Mouse (Mus musculus) heart, embryonic 16.5 days (tissue): ENCODE measurements around the gene Hyls1. TPM values are rescaled to one million over a fixed set of nuclear protein-coding genes. Genes with fewer than 3 reads are reported as not detected.
A peak's percentile ranks its signal among the peaks of the same experiment; 100 is the strongest.

Experiments used
- ATAC-seq: fragments of 200-750 bp; cut with Nextera tagmentation; replicated peaks from 2 replicates; pipeline ENCODE4 v1.8.0; 2017; ENCODE audit warnings: moderate number of reproducible peaks; ENCODE audit not compliant: insufficient read depth, low FRiP score; ENCODE audit errors: extremely low read depth
- H3K27ac ChIP-seq: fragments of 300-500 bp; sonication (generic); 2 replicates; pipeline ENCODE4 v1.5.1; 2014; ENCODE audit warnings: mild to moderate bottlenecking, low read length, control low read depth, moderate library complexity
- H3K27me3 ChIP-seq: fragments of 300-500 bp; sonication (generic); 2 replicates; pipeline ENCODE4 v1.6.1; 2014; ENCODE audit warnings: low read length, mixed read lengths; ENCODE audit not compliant: control insufficient read depth, insufficient read depth
- H3K36me3 ChIP-seq: fragments of 300-500 bp; sonication (generic); 2 replicates; pipeline ENCODE4 v1.6.1; 2014; ENCODE audit not compliant: control insufficient read depth, insufficient read depth
- H3K4me1 ChIP-seq: fragments of 300-500 bp; sonication (generic); 2 replicates; pipeline ENCODE4 v1.6.1; 2014; ENCODE audit warnings: low read length, mixed read lengths; ENCODE audit not compliant: control insufficient read depth, insufficient read depth
- H3K4me2 ChIP-seq: fragments of 300-500 bp; sonication (generic); 2 replicates; pipeline ENCODE4 v1.6.1; 2014; ENCODE audit warnings: low read depth, mild to moderate bottlenecking, control low read depth, low read length
- H3K4me3 ChIP-seq: fragments of 300-500 bp; sonication (generic); 2 replicates; pipeline ENCODE4 v1.5.1; 2014; ENCODE audit warnings: mild to moderate bottlenecking, control low read depth, low read length
- H3K9ac ChIP-seq: fragments of 300-500 bp; sonication (generic); 2 replicates; pipeline ENCODE4 v1.6.1; 2014; ENCODE audit warnings: low read length, control low read depth
- H3K9me3 ChIP-seq: fragments of 300-500 bp; sonication (generic); replicated peaks from 2 replicates; pipeline ENCODE4 v1.6.1; 2016; ENCODE audit warnings: low read length; ENCODE audit not compliant: control insufficient read depth
- WGBS: fragments of 180-500 bp; shearing (Covaris S2); extraction: QIAGEN DNeasy Blood & Tissue Kit; methylation state at CpG from one replicate; pipeline ENCODE4 v1.1.7; 2014; 5-methylcytosine and 5-hydroxymethylcytosine counted together
- polyA plus RNA-seq: library from polyadenylated mRNA; unstranded; fragments of >200 nt; fragmentation: Nextera tagmentation; extraction: Ambion mirVana; gene quantifications from 2 replicates; pipeline ENCODE4 v1.2.1, GENCODE M21; 2015

Gene Hyls1
- polyA plus RNA-seq, 1 experiment from 2014 or later: 14.4 TPM

- Histone ChIP-seq H3K27ac (no peak overlapping the region), H3K4me3 (no peak overlapping the region), H3K9me3 (no peaks in the 10 kb centered on the region), H3K4me2 (no peak overlapping the region), H3K4me1 (no peaks in the 10 kb centered on the region), H3K27me3 (no peaks in the 10 kb centered on the region), H3K36me3 (no peaks in the 10 kb centered on the region), H3K9ac (no peak overlapping the region)
- WGBS: 57% methylated on average over 4 of the region's 4 CpGs
- ATAC-seq: no peak
Observed at GRCm38 (mm10) chr9:35535876-35536275, 34.3 kb downstream of the Hyls1 start.

GRCm38 (mm10) chr9:35535110-35535509 lies 35.1 kb downstream of the Hyls1 start:
- H3K27ac ChIP-seq: no peak overlapping the region
- WGBS: 8% methylated on average over 2 of the region's 2 CpGs
- H3K4me3 ChIP-seq: no peak overlapping the region
- ATAC-seq: peak; percentile 80
- H3K36me3 ChIP-seq: no peaks in the 10 kb centered on the region
- H3K9me3 ChIP-seq: no peaks in the 10 kb centered on the region
- no peaks in the 10 kb centered on the region for H3K4me1 ChIP-seq
- no peaks in the 10 kb centered on the region for H3K27me3 ChIP-seq
- no peak overlapping the region for H3K9ac ChIP-seq
- H3K4me2 ChIP-seq: no peak overlapping the region

GRCm38 (mm10) chr9:35533266-35533665 lies 36.9 kb downstream of the Hyls1 start:
- H3K4me2 ChIP-seq: no peak overlapping the region

GRCm38 (mm10) chr9:35529796-35530195 lies 40.4 kb downstream of the Hyls1 start:
- no peaks in the 10 kb centered on the region for H3K4me1 ChIP-seq
- H3K4me2 ChIP-seq: no peak overlapping the region
- 9% methylated on average over 1 of the region's 1 CpGs for WGBS
- no peaks in the 10 kb centered on the region for H3K27me3 ChIP-seq
- no peak for ATAC-seq
- no peak overlapping the region for H3K27ac ChIP-seq
- no peak overlapping the region for H3K9ac ChIP-seq
- no peaks in the 10 kb centered on the region for H3K36me3 ChIP-seq
- no peaks in the 10 kb centered on the region for H3K9me3 ChIP-seq
- H3K4me3 ChIP-seq: no peak overlapping the region

More at GRCm38 (mm10) chr9:35533266-35533665, 36.9 kb downstream of the Hyls1 start:
- Histone ChIP-seq H3K4me3 (no peak overlapping the region), H3K36me3 (no peaks in the 10 kb centered on the region), H3K27ac (no peak overlapping the region), H3K4me1 (no peaks in the 10 kb centered on the region), H3K27me3 (no peaks in the 10 kb centered on the region), H3K9ac (no peak overlapping the region), H3K9me3 (no peaks in the 10 kb centered on the region)
- ATAC-seq: no peak
- 66% methylated on average over 9 of the region's 9 CpGs for WGBS

- no peak for ATAC-seq
- WGBS: 48% methylated on average over 3 of the region's 3 CpGs
- H3K27me3 ChIP-seq: no peaks in the 10 kb centered on the region
- H3K4me2 ChIP-seq: no peak overlapping the region
- no peaks in the 10 kb centered on the region for H3K9me3 ChIP-seq
- H3K36me3 ChIP-seq: no peaks in the 10 kb centered on the region
- H3K27ac ChIP-seq: no peak overlapping the region
- no peaks in the 10 kb centered on the region for H3K4me1 ChIP-seq
- H3K9ac ChIP-seq: no peak overlapping the region
- H3K4me3 ChIP-seq: no peak overlapping the region
Observed at GRCm38 (mm10) chr9:35529141-35529540, 41.1 kb downstream of the Hyls1 start.

- Histone ChIP-seq H3K4me3 (no peak overlapping the region), H3K9ac (no peak overlapping the region), H3K4me2 (no peak overlapping the region), H3K27ac (peak overlapping the region; percentile 34; the same call in 1 of the 2 replicates), H3K9me3 (no peaks in the 10 kb centered on the region), H3K36me3 (no peaks in the 10 kb centered on the region), H3K27me3 (no peaks in the 10 kb centered on the region), H3K4me1 (peaks cover 10% of the 10 kb centered on the region)
- 20% methylated on average over 7 of the region's 7 CpGs for WGBS
- peak; percentile 67 for ATAC-seq
Observed at GRCm38 (mm10) chr9:35523941-35524411, 46.2 kb downstream of the Hyls1 start.

- Histone ChIP-seq H3K9me3 (no peaks in the 10 kb centered on the region), H3K36me3 (no peaks in the 10 kb centered on the region), H3K9ac (no peak overlapping the region), H3K27me3 (no peaks in the 10 kb centered on the region), H3K4me1 (peaks cover 10% of the 10 kb centered on the region), H3K4me3 (no peak overlapping the region), H3K4me2 (no peak overlapping the region; the same call in 1 of the 2 replicates), H3K27ac (peak overlapping the region; percentile 34; the same call in 1 of the 2 replicates)
- ATAC-seq: peak; percentile 88
- 51% methylated on average over 5 of the region's 5 CpGs for WGBS
Observed at GRCm38 (mm10) chr9:35523541-35523940, 46.7 kb downstream of the Hyls1 start.

GRCm38 (mm10) chr9:35522821-35523515 lies 47.2 kb downstream of the Hyls1 start:
- Histone ChIP-seq H3K27me3 (no peaks in the 10 kb centered on the region), H3K36me3 (no peaks in the 10 kb centered on the region), H3K9ac (no peak overlapping the region), H3K27ac (peak overlapping the region; percentile 31; the same call in 1 of the 2 replicates), H3K4me3 (no peak overlapping the region), H3K4me1 (peaks cover 10% of the 10 kb centered on the region), H3K9me3 (no peaks in the 10 kb centered on the region), H3K4me2 (no peak overlapping the region; the same call in 1 of the 2 replicates)
- 68% methylated on average over 1 of the region's 1 CpGs for WGBS
- peak; percentile 42; the same call in 1 of the 2 replicates for ATAC-seq

- no peak overlapping the region; the same call in 1 of the 2 replicates for H3K27ac ChIP-seq
Observed at GRCm38 (mm10) chr9:35522241-35522640, 48.0 kb downstream of the Hyls1 start.

More at GRCm38 (mm10) chr9:35522241-35522640, 48.0 kb downstream of the Hyls1 start:
- H3K27me3 ChIP-seq: no peaks in the 10 kb centered on the region
- no peak overlapping the region for H3K9ac ChIP-seq
- no peaks in the 10 kb centered on the region for H3K9me3 ChIP-seq
- H3K36me3 ChIP-seq: no peaks in the 10 kb centered on the region
- WGBS: 78% methylated on average over 2 of the region's 2 CpGs
- peaks cover 10% of the 10 kb centered on the region for H3K4me1 ChIP-seq
- no peak overlapping the region for H3K4me2 ChIP-seq
- ATAC-seq: no peak
- no peak overlapping the region for H3K4me3 ChIP-seq
